In genomic region chr12:84384644-84385081, GRCm38 (mm10) we compare ENCODE assay signal across 8 mouse cellular contexts. TPM values are rescaled to one million over a fixed set of nuclear protein-coding genes. Genes with fewer than 3 reads are reported as not detected.
A peak's percentile ranks its signal among the peaks of the same experiment; 100 is the strongest.
DNase-seq lines count a peak whose midpoint lies in the region; ATAC-seq lines count a peak whose summit lies in the region.

No protein-coding gene starts in this region.

- intact Hi-C loops in heart, postnatal 10 days (cut with DNase I): no loop called here

- H3K9ac ChIP-seq in forebrain, embryonic 11.5 days (ENCODE audit: low read length): no peak overlapping the region
- no peak overlapping the region for H3K9ac ChIP-seq in forebrain, embryonic 16.5 days (replicated peaks; ENCODE audit: low read depth, low read length)
- H3K9ac ChIP-seq in lung, embryonic 15.5 days: no peak overlapping the region
- H3K9ac ChIP-seq in hindbrain, embryonic 11.5 days (ENCODE audit: low read depth, low read length): no peak overlapping the region

- no peak overlapping the region for H3K4me2 ChIP-seq in forebrain, embryonic 11.5 days (ENCODE audit: low read depth, low read length, severe bottlenecking)
- H3K4me2 ChIP-seq in forebrain, embryonic 16.5 days (ENCODE audit: low read length): no peak overlapping the region
- H3K4me2 ChIP-seq in lung, embryonic 15.5 days: no peak overlapping the region
- H3K4me2 ChIP-seq in hindbrain, embryonic 11.5 days (replicated peaks; ENCODE audit: low read depth, low read length): no peak overlapping the region

- H3K36me3 ChIP-seq in forebrain, embryonic 11.5 days (ENCODE audit: control insufficient read depth, insufficient read depth, low read length): no peaks in the 10 kb centered on the region
- H3K36me3 ChIP-seq in forebrain, embryonic 16.5 days (ENCODE audit: control insufficient read depth, insufficient read depth): no peaks in the 10 kb centered on the region
- H3K36me3 ChIP-seq in lung, embryonic 15.5 days: no peaks in the 10 kb centered on the region
- H3K36me3 ChIP-seq in hindbrain, embryonic 11.5 days (ENCODE audit: control insufficient read depth, insufficient read depth, low read length): no peaks in the 10 kb centered on the region

- 93% methylated on average over 5 of the region's 5 CpGs for WGBS in forebrain, embryonic 11.5 days
- 62% methylated on average over 5 of the region's 5 CpGs for WGBS in forebrain, embryonic 16.5 days
- 44% methylated on average over 5 of the region's 5 CpGs for WGBS in lung, embryonic 15.5 days
- 90% methylated on average over 5 of the region's 5 CpGs for WGBS in hindbrain, embryonic 11.5 days

- no peaks in the 10 kb centered on the region for H3K4me1 ChIP-seq in forebrain, embryonic 11.5 days (replicated peaks; ENCODE audit: control insufficient read depth, insufficient read depth, low read length)
- no peaks in the 10 kb centered on the region; the same call in 1 of the 2 replicates for H3K4me1 ChIP-seq in forebrain, embryonic 16.5 days (replicated peaks; ENCODE audit: control insufficient read depth, insufficient read depth, low read length)
- H3K4me1 ChIP-seq in lung, embryonic 15.5 days: peaks cover 11% of the 10 kb centered on the region
- H3K4me1 ChIP-seq in hindbrain, embryonic 11.5 days (replicated peaks; ENCODE audit: control insufficient read depth, insufficient read depth, low read length): no peaks in the 10 kb centered on the region

- DNase-seq in forebrain, embryonic 11.5 days (ENCODE audit: low spot score): peak; percentile 38
- DNase-seq in adrenal gland, postnatal 25 days: peak; percentile 39
- DNase-seq in heart, postnatal 10 days: peak; percentile 80 to 86
- no peak for DNase-seq in spleen, postnatal 36 days (ENCODE audit: low spot score in 2 of 2)
- DNase-seq in hindbrain, embryonic 11.5 days (ENCODE audit: low spot score): no peak
- no peak for DNase-seq in retina, postnatal 1 day

- no peak overlapping the region for H3K27ac ChIP-seq in forebrain, embryonic 11.5 days (ENCODE audit: low read depth, low read length)
- no peak overlapping the region for H3K27ac ChIP-seq in forebrain, embryonic 16.5 days (ENCODE audit: low read length)
- peak overlapping the region; percentile 81 for H3K27ac ChIP-seq in lung, embryonic 15.5 days
- no peak overlapping the region for H3K27ac ChIP-seq in hindbrain, embryonic 11.5 days (ENCODE audit: low read depth, low read length)

- H3K4me3 ChIP-seq in forebrain, embryonic 11.5 days (ENCODE audit: low read depth, low read length): no peak overlapping the region
- no peak overlapping the region for H3K4me3 ChIP-seq in forebrain, embryonic 16.5 days (replicated peaks; ENCODE audit: low read length)
- no peak overlapping the region for H3K4me3 ChIP-seq in lung, embryonic 15.5 days
- H3K4me3 ChIP-seq in hindbrain, embryonic 11.5 days (ENCODE audit: low read depth, low read length): no peak overlapping the region

- H3K27me3 ChIP-seq in forebrain, embryonic 11.5 days (ENCODE audit: control insufficient read depth, insufficient read depth, low read length): no peaks in the 10 kb centered on the region
- no peaks in the 10 kb centered on the region for H3K27me3 ChIP-seq in forebrain, embryonic 16.5 days (replicated peaks; ENCODE audit: control insufficient read depth, insufficient read depth, low read length)
- H3K27me3 ChIP-seq in lung, embryonic 15.5 days: no peaks in the 10 kb centered on the region
- H3K27me3 ChIP-seq in hindbrain, embryonic 11.5 days (ENCODE audit: control insufficient read depth, insufficient read depth, low read length): no peaks in the 10 kb centered on the region

- no peak for ATAC-seq in forebrain, embryonic 11.5 days (replicated peaks; ENCODE audit: low FRiP score)
- no peak for ATAC-seq in forebrain, embryonic 16.5 days
- peak; percentile 76 for ATAC-seq in lung, embryonic 15.5 days (ENCODE audit: borderline replicate concordance, extremely low read depth, low FRiP score, low TSS enrichment)
- no peak for ATAC-seq in hindbrain, embryonic 11.5 days (ENCODE audit: low FRiP score)

- H3K9me3 ChIP-seq in forebrain, embryonic 11.5 days (ENCODE audit: control insufficient read depth, low read length): no peaks in the 10 kb centered on the region
- no peaks in the 10 kb centered on the region for H3K9me3 ChIP-seq in forebrain, embryonic 16.5 days (ENCODE audit: control insufficient read depth, low read length)
- H3K9me3 ChIP-seq in lung, embryonic 15.5 days: no peaks in the 10 kb centered on the region
- H3K9me3 ChIP-seq in hindbrain, embryonic 11.5 days (ENCODE audit: control insufficient read depth, low read length): no peaks in the 10 kb centered on the region

RNA-seq across cellular contexts. Expression of gene Fam161b, which starts 23.0 kb away (rescaled TPM):
- 8.0 and 8.3 TPM in 2 replicates for polyA plus RNA-seq in forebrain, embryonic 11.5 days (2014; fragmentation: Nextera tagmentation; extraction: Ambion mirVana)
- polyA plus RNA-seq in forebrain, embryonic 16.5 days (2015; fragmentation: Nextera tagmentation; extraction: Ambion mirVana): 15.5 and 15.6 TPM in 2 replicates
- total RNA-seq in adrenal gland, postnatal 25 days (2021): 2.9 and 3.0 TPM in 2 replicates
- 1 to 10 TPM; 5.7 to 6.1 TPM for total RNA-seq in heart, postnatal 10 days (2021)
- 3.8 TPM in 2 replicates for polyA plus RNA-seq in lung, embryonic 15.5 days (2015; fragmentation: Nextera tagmentation; extraction: Ambion mirVana)
- 8.7 and 11.2 TPM in 2 replicates for polyA plus RNA-seq in hindbrain, embryonic 11.5 days (2014; fragmentation: Nextera tagmentation; extraction: Ambion mirVana)

RNA-seq across cellular contexts. Expression of gene Coq6, which starts 23.2 kb away (rescaled TPM):
- polyA plus RNA-seq in forebrain, embryonic 11.5 days (2014; fragmentation: Nextera tagmentation; extraction: Ambion mirVana): 40.3 and 46.2 TPM in 2 replicates
- 49.1 and 49.9 TPM in 2 replicates for polyA plus RNA-seq in forebrain, embryonic 16.5 days (2015; fragmentation: Nextera tagmentation; extraction: Ambion mirVana)
- 53.9 and 67.3 TPM in 2 replicates for total RNA-seq in adrenal gland, postnatal 25 days (2021)
- total RNA-seq in heart, postnatal 10 days (2021): 10 to 100 TPM; 89.2 to 93.1 TPM
- 49.4 and 50.0 TPM in 2 replicates for polyA plus RNA-seq in lung, embryonic 15.5 days (2015; fragmentation: Nextera tagmentation; extraction: Ambion mirVana)
- polyA plus RNA-seq in hindbrain, embryonic 11.5 days (2014; fragmentation: Nextera tagmentation; extraction: Ambion mirVana): 39.0 and 42.2 TPM in 2 replicates

RNA-seq across cellular contexts. Expression of gene Entpd5, which starts 24.2 kb away (rescaled TPM):
- polyA plus RNA-seq in forebrain, embryonic 11.5 days (2014; fragmentation: Nextera tagmentation; extraction: Ambion mirVana): 11.9 and 12.3 TPM in 2 replicates
- polyA plus RNA-seq in forebrain, embryonic 16.5 days (2015; fragmentation: Nextera tagmentation; extraction: Ambion mirVana): 10.4 and 10.6 TPM in 2 replicates
- total RNA-seq in adrenal gland, postnatal 25 days (2021): 137 and 159 TPM in 2 replicates
- total RNA-seq in heart, postnatal 10 days (2021): 10 to 100 TPM; 50.0 to 58.4 TPM
- polyA plus RNA-seq in lung, embryonic 15.5 days (2015; fragmentation: Nextera tagmentation; extraction: Ambion mirVana): 18.3 and 19.0 TPM in 2 replicates
- 10.6 and 12.0 TPM in 2 replicates for polyA plus RNA-seq in hindbrain, embryonic 11.5 days (2014; fragmentation: Nextera tagmentation; extraction: Ambion mirVana)

RNA-seq across cellular contexts. Expression of gene Bbof1, which starts 24.2 kb away (rescaled TPM):
- polyA plus RNA-seq in forebrain, embryonic 11.5 days (2014; fragmentation: Nextera tagmentation; extraction: Ambion mirVana): 1.5 and 2.1 TPM in 2 replicates
- 4.5 and 5.0 TPM in 2 replicates for polyA plus RNA-seq in forebrain, embryonic 16.5 days (2015; fragmentation: Nextera tagmentation; extraction: Ambion mirVana)
- 3.5 and 4.3 TPM in 2 replicates for total RNA-seq in adrenal gland, postnatal 25 days (2021)
- 1 to 10 TPM; 1.9 TPM for total RNA-seq in heart, postnatal 10 days (2021)
- polyA plus RNA-seq in lung, embryonic 15.5 days (2015; fragmentation: Nextera tagmentation; extraction: Ambion mirVana): 1.6 and 2.4 TPM in 2 replicates
- polyA plus RNA-seq in hindbrain, embryonic 11.5 days (2014; fragmentation: Nextera tagmentation; extraction: Ambion mirVana): 1.5 and 2.4 TPM in 2 replicates

RNA-seq across cellular contexts. Expression of gene Rnf113a2, which starts 32.3 kb away (rescaled TPM):
- 23.9 and 29.2 TPM in 2 replicates for polyA plus RNA-seq in forebrain, embryonic 11.5 days (2014; fragmentation: Nextera tagmentation; extraction: Ambion mirVana)
- polyA plus RNA-seq in forebrain, embryonic 16.5 days (2015; fragmentation: Nextera tagmentation; extraction: Ambion mirVana): 26.9 and 30.1 TPM in 2 replicates
- 17.9 and 19.3 TPM in 2 replicates for total RNA-seq in adrenal gland, postnatal 25 days (2021)
- 10 to 100 TPM; 10.7 TPM for total RNA-seq in heart, postnatal 10 days (2021)
- 24.2 and 24.6 TPM in 2 replicates for polyA plus RNA-seq in lung, embryonic 15.5 days (2015; fragmentation: Nextera tagmentation; extraction: Ambion mirVana)
- 30.2 and 33.9 TPM in 2 replicates for polyA plus RNA-seq in hindbrain, embryonic 11.5 days (2014; fragmentation: Nextera tagmentation; extraction: Ambion mirVana)

Comparison
In these comparisons a context has a peak if more than half of its experiments do, and no peak if none do; other contexts are left out.
1. DNase-seq: peak in forebrain, embryonic 11.5 days (single experiment), adrenal gland, postnatal 25 days (single experiment) and heart, postnatal 10 days (2 of 2); none in spleen, postnatal 36 days (0 of 2), hindbrain, embryonic 11.5 days (single experiment) and retina, postnatal 1 day (single experiment).